Mouse (Mus musculus): Measurements from ENCODE around the gene Hes7. TPM values are rescaled to one million over a fixed set of nuclear protein-coding genes. Genes with fewer than 3 reads are reported as not detected.

Hes7 gene
- polyA plus RNA-seq, 1 experiment from 2014 or later = 0.89 TPM

DNA sequence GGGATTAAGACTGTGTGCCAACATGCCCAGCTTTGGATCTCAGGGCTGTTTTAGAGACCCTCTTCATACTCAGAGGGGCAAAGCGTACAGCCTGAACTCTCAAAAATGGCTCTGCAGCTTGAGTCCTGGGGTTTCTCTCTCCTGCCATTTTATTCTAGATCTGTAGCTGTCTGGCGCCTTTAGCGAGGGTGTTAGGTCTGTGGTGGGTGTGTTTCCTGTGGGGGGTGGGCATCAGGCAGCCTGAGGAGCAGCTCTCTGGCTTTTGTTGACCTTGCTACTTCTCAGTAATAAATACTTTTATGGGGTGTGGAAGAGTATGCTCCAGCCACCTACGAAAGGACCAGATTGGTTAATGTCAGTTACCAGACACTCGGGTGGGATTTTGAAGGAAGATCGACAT, 42.2 kb upstream of the Hes7 start:
- H3K4me2 ChIP-seq = no peak overlapping the region
- H3K9me3 ChIP-seq = no peaks in the 10 kb centered on the region
- WGBS = 83% methylated on average over 6 of the region's 6 CpGs
- no peak for ATAC-seq (replicated peaks)
- no peak overlapping the region for H3K9ac ChIP-seq
- H3K4me3 ChIP-seq = no peak overlapping the region
- peaks cover 11% of the 10 kb centered on the region for H3K4me1 ChIP-seq
- no peaks in the 10 kb centered on the region for H3K36me3 ChIP-seq (replicated peaks)
- H3K27ac ChIP-seq = no peak overlapping the region
- no peaks in the 10 kb centered on the region for H3K27me3 ChIP-seq (replicated peaks)

DNA sequence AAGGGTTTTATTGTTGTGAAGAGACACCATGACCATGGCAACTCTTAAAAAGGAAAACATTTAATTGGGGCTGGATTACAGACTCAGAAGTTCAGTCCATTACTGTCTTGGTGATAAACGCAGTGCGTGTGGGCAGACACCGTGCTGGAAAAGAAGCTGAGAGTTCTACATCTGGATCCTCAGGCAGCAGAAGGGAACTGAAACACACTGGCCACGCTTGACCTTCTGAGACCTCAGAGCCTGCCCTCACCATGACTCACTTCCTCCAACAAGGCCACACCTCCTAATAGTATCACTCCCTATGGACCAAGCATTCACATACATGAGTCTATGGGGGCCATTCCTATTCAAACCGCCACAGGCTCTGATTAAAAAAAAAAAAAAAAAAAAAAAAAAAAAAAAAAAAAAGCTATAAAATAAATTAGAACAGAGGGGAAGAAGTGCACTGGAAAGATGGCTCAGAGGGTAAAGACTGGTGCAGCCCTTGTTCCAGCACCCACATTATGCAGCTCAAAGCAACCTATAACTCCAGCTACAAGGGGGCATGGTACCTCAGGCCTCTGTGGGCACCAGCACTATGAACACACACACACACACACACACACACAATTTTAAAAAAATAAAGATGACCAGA, 41.3 kb upstream of the Hes7 start:
- Histone ChIP-seq H3K9me3 (no peaks in the 10 kb centered on the region), H3K36me3 (replicated peaks) (no peaks in the 10 kb centered on the region), H3K27me3 (replicated peaks) (no peaks in the 10 kb centered on the region), H3K4me2 (no peak overlapping the region), H3K4me3 (no peak overlapping the region), H3K9ac (no peak overlapping the region), H3K27ac (no peak overlapping the region), H3K4me1 (peaks cover 5% of the 10 kb centered on the region; the same call in 1 of the 2 replicates)
- no peak for ATAC-seq (replicated peaks)
- 80% methylated on average over 5 of the region's 5 CpGs for WGBS

DNA sequence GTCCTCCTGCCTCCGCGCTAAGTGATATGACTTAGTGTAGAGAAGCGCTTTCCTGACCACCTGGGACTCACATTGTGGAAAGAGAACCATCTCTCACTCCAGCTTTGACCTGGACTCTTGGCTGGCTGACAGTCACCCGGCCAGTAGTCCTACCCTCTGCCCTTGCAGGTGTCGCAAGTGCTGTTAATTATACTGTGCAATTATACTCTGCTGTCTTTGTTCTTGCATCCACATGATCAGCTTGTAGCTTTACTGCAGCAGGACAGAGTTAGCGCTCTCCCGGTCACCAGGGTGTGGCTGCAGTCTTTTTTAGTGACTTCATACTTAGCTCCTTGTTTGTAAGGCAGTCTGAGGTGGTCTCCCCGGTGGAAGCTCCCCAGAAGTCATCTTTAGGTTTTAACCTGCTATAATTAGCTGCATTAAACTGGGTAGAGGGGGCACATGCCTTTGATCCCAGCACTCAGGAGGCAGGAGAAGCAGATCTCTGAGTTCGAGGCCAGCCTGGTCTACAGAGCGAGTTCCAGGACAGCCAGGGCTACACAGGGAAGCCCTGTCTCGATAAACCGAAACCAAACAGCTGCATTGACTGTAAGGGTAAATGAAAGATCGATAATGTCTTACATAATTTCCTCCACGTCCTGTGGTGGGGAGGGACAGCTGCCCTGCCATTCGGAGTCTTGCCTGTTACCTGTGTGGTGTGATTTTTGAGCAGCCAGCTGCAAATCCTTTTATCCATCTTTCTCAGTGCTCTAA, 39.9 kb upstream of the Hes7 start:
- Histone ChIP-seq H3K36me3 (replicated peaks) (no peaks in the 10 kb centered on the region), H3K9ac (no peak overlapping the region), H3K4me1 (no peaks in the 10 kb centered on the region), H3K4me3 (no peak overlapping the region), H3K4me2 (no peak overlapping the region), H3K27ac (no peak overlapping the region), H3K9me3 (no peaks in the 10 kb centered on the region), H3K27me3 (replicated peaks) (no peaks in the 10 kb centered on the region)
- WGBS = 88% methylated on average over 15 of the region's 15 CpGs
- ATAC-seq (replicated peaks) = no peak

- H3K4me1 ChIP-seq = no peaks in the 10 kb centered on the region
- no peak overlapping the region for H3K9ac ChIP-seq
- H3K27ac ChIP-seq = no peak overlapping the region
- no peaks in the 10 kb centered on the region for H3K27me3 ChIP-seq (replicated peaks)
- no peak overlapping the region for H3K4me3 ChIP-seq
- H3K9me3 ChIP-seq = no peaks in the 10 kb centered on the region
- WGBS = 91% methylated on average over 8 of the region's 8 CpGs
- no peak for ATAC-seq (replicated peaks)
- H3K4me2 ChIP-seq = no peak overlapping the region
- H3K36me3 ChIP-seq (replicated peaks) = no peaks in the 10 kb centered on the region
Observed at GRCm38 (mm10) chr11:69080855-69081222, 39.4 kb upstream of the Hes7 start.

DNA sequence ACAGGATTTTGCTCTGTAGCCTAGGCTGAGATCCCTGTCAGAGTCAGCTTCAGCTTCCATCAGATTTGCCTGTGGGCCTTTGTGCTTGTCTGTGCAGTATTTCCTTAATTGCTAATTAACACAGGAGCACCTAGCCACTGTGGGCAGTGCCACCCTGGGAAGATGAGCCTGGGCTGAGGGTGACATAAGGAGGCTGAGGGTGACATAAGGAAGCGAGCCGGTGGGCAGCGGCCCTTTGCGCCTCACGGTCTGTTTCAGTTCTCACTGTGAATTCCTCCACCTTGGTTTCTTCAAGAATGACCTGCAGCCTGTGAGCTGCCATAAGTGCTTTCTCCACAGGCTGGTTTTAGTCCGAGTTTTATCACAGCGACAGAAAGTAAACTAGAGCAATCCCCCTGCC, 38.6 kb upstream of the Hes7 start:
- Histone ChIP-seq H3K9me3 (no peaks in the 10 kb centered on the region), H3K4me2 (no peak overlapping the region), H3K27ac (no peak overlapping the region), H3K9ac (no peak overlapping the region), H3K4me3 (no peak overlapping the region), H3K27me3 (replicated peaks) (no peaks in the 10 kb centered on the region), H3K4me1 (no peaks in the 10 kb centered on the region), H3K36me3 (replicated peaks) (no peaks in the 10 kb centered on the region)
- ATAC-seq (replicated peaks) = no peak
- 89% methylated on average over 7 of the region's 7 CpGs for WGBS

DNA sequence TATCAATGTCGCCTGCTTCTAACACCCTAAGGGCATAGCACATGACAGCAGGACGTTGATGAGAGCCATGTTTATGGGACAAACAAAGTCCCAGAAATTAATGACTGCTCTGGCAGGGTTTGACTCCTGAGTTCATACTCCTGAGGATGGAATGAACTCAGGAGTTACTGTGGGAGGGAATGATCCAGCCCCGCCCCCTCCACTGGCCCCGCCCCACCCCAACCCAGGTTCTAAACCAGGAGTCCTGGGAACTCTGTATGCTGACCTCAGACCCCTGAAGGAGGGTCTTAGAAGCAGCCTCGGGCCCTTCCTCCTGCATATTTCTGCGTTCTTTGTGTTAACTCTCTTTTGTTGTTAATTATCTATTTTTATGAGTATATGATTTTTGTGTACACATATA, 34.6 kb upstream of the Hes7 start:
- Histone ChIP-seq H3K9ac (no peak overlapping the region), H3K27ac (no peak overlapping the region), H3K4me2 (no peak overlapping the region), H3K36me3 (replicated peaks) (peaks cover 9% of the 10 kb centered on the region; the same call in 1 of the 2 replicates), H3K4me3 (no peak overlapping the region), H3K9me3 (no peaks in the 10 kb centered on the region), H3K4me1 (peaks cover 26% of the 10 kb centered on the region), H3K27me3 (replicated peaks) (no peaks in the 10 kb centered on the region)
- 71% methylated on average over 6 of the region's 6 CpGs for WGBS
- no peak for ATAC-seq (replicated peaks)

- Histone ChIP-seq H3K36me3 (replicated peaks) (peaks cover 9% of the 10 kb centered on the region; the same call in 1 of the 2 replicates), H3K9me3 (no peaks in the 10 kb centered on the region), H3K4me2 (no peak overlapping the region), H3K27me3 (replicated peaks) (no peaks in the 10 kb centered on the region), H3K27ac (no peak overlapping the region), H3K4me1 (peaks cover 33% of the 10 kb centered on the region), H3K4me3 (no peak overlapping the region), H3K9ac (no peak overlapping the region)
- 78% methylated on average over 6 of the region's 6 CpGs for WGBS
- no peak for ATAC-seq (replicated peaks)
Observed at GRCm38 (mm10) chr11:69086390-69086789, 33.8 kb upstream of the Hes7 start.

- Histone ChIP-seq H3K4me1 (peaks cover 33% of the 10 kb centered on the region), H3K27me3 (replicated peaks) (no peaks in the 10 kb centered on the region), H3K9ac (no peak overlapping the region), H3K36me3 (replicated peaks) (peaks cover 9% of the 10 kb centered on the region; the same call in 1 of the 2 replicates), H3K9me3 (no peaks in the 10 kb centered on the region), H3K4me3 (no peak overlapping the region), H3K27ac (0 out of 2 replicates have a peak overlapping the region, but pooled peaks have one; percentile 14), H3K4me2 (no peak overlapping the region)
- no peak for ATAC-seq (replicated peaks)
- 54% methylated on average over 4 of the region's 4 CpGs for WGBS
Observed at GRCm38 (mm10) chr11:69087082-69087481, 33.1 kb upstream of the Hes7 start.

- Histone ChIP-seq H3K36me3 (replicated peaks) (peaks cover 9% of the 10 kb centered on the region; the same call in 1 of the 2 replicates), H3K27ac (peak overlapping the region; percentile 91), H3K9me3 (no peaks in the 10 kb centered on the region), H3K9ac (no peak overlapping the region; the same call in 1 of the 2 replicates), H3K27me3 (replicated peaks) (no peaks in the 10 kb centered on the region), H3K4me2 (peak overlapping the region; percentile 95), H3K4me3 (0 out of 2 replicates have a peak overlapping the region, but pooled peaks have one; percentile 66), H3K4me1 (peaks cover 35% of the 10 kb centered on the region)
- 72% methylated on average over 2 of the region's 2 CpGs for WGBS
- no peak for ATAC-seq (replicated peaks)
Observed at GRCm38 (mm10) chr11:69087597-69087996, 32.6 kb upstream of the Hes7 start.

DNA sequence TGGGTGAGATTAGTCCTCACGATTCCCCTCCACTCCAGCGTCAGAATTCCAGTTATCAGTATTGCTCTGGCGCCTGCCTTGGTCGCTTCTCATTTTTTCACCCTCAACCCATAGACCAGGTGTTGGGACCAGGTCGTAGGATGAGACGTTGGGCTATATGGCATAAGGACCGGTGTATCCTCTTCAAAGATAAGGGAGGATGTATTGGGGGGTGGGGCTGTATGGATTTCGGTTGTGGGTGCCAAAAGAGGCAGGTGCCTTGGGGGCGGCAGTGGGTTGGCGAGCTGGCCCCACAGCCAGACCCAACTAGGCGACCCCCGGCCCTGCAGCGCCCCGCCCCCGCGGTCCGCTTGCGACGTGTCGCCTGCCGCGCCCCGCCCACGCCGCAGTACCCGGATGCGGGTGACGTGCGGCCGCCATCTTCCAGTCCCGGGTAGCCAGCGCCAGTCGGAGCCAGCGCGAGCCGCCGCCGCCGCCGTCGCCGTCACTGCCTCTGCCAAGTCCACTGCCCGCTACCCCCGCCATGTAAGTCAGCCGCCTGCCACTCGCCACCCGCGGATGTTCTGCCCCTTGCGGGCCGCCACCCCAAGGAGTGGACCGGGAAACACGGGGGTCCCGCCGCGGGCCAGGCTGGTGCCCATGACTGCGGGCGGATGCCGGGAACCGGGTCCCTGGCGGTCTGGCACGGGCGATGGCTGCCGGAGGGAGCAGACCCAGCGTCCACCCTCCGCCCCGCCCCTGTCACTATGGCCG, 31.9 kb upstream of the Hes7 start, which contains the start of gene Vamp2:
TSS of gene Vamp2 (plus strand) at position 388 of the 753 bp plus-strand sequence.
- Histone ChIP-seq H3K4me2 (peak within 1 kb of the TSS; percentile 95), H3K9me3 (no peaks in the 10 kb centered on the region), H3K36me3 (replicated peaks) (peaks cover 9% of the 10 kb centered on the region; the same call in 1 of the 2 replicates), H3K4me3 (peak within 1 kb of the TSS; percentile 66), H3K4me1 (peaks cover 36% of the 10 kb centered on the region), H3K9ac (peak within 1 kb of the TSS; percentile 98), H3K27ac (peak within 1 kb of the TSS; percentile 91), H3K27me3 (replicated peaks) (no peaks in the 10 kb centered on the region)
- peak; percentile 86 for ATAC-seq (replicated peaks)
- under 1% methylated on average over 60 of the region's 67 CpGs for WGBS

DNA sequence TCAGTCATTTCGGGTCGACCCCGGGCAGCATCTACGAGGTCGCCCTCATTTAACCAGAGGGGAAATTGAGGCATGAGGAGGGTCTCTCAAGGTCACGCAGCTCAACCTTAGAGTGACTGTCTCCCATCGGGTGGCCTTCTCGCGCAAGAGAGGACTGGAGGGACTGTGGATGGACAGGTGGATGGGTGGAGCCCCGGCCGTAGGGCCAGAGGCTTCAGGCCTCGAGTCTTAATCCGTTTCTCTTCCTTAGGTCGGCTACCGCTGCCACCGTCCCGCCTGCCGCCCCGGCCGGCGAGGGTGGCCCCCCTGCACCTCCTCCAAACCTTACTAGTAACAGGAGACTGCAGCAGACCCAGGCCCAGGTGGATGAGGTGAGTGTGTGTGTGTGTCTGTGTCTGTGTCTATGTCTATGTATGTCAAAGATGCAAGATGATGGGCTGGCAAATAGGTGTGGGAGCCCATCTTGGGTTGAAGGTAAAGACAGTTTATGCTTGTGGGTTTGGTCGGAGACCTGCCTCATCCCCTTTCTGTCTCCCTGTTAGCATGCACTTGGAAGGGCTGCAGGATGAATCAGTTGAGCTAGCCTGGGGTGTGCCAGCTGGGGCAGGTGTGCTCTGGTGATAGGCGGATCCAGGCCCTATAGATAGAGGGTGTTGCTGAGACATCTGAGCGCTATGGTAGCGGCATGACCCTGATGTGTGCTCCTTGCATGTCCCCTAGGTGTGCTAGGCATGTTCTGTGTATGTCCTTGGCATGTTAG, 31.2 kb upstream of the Hes7 start:
- WGBS = 12% methylated on average over 25 of the region's 25 CpGs
- peak overlapping the region; percentile 66 for H3K4me3 ChIP-seq

More for the DNA sequence above, 31.2 kb upstream of the Hes7 start:
- H3K36me3 ChIP-seq (replicated peaks) = peaks cover 9% of the 10 kb centered on the region; the same call in 1 of the 2 replicates
- H3K4me1 ChIP-seq = peaks cover 38% of the 10 kb centered on the region
- H3K9ac ChIP-seq = peak overlapping the region; percentile 98
- peak; percentile 31 for ATAC-seq (replicated peaks)
- H3K27ac ChIP-seq = peak overlapping the region; percentile 91
- H3K4me2 ChIP-seq = peak overlapping the region; percentile 95
- no peaks in the 10 kb centered on the region for H3K27me3 ChIP-seq (replicated peaks)
- no peaks in the 10 kb centered on the region for H3K9me3 ChIP-seq

All from midbrain, embryonic 15.5 days (tissue).